Mouse (Mus musculus) retina, embryonic 14.5 days (tissue): ENCODE results near the gene Prmt8.
A peak's percentile ranks its signal among the peaks of the same experiment; 100 is the strongest.

Experiments used
- DNase-seq: peaks from one replicate; pipeline ENCODE4 v3.0.0-alpha.2; 2015; ENCODE audit warnings: low spot score

Gene Prmt8

GRCm38 (mm10) chr6:127739921-127740320 lies 29.4 kb downstream of the Prmt8 start:
- DNase-seq = no peak

GRCm38 (mm10) chr6:127735130-127735981 lies 33.9 kb downstream of the Prmt8 start:
- no peak for DNase-seq

GRCm38 (mm10) chr6:127723126-127723525 lies 46.1 kb downstream of the Prmt8 start:
- peak; percentile 54 for DNase-seq

- DNase-seq = no peak
Observed at GRCm38 (mm10) chr6:127719875-127720274, 49.4 kb downstream of the Prmt8 start.

GRCm38 (mm10) chr6:127717239-127718137 lies 51.8 kb downstream of the Prmt8 start:
- peak; percentile 26 for DNase-seq

- DNase-seq = no peak
Observed at GRCm38 (mm10) chr6:127715428-127715827, 53.8 kb downstream of the Prmt8 start.

- no peak for DNase-seq
Observed at GRCm38 (mm10) chr6:127714906-127715305, 54.4 kb downstream of the Prmt8 start.

GRCm38 (mm10) chr6:127708218-127708628 lies 61.0 kb downstream of the Prmt8 start:
- DNase-seq = no peak

GRCm38 (mm10) chr6:127701036-127701783 lies 68.1 kb downstream of the Prmt8 start:
- peak; percentile 82 for DNase-seq

- no peak for DNase-seq
Observed at GRCm38 (mm10) chr6:127693681-127694080, 75.6 kb downstream of the Prmt8 start.

GRCm38 (mm10) chr6:127692298-127692697 lies 77.0 kb downstream of the Prmt8 start:
- DNase-seq = no peak

- DNase-seq = no peak
Observed at GRCm38 (mm10) chr6:127687181-127687860, 82.0 kb downstream of the Prmt8 start.

GRCm38 (mm10) chr6:127684981-127685380 lies 84.3 kb downstream of the Prmt8 start:
- DNase-seq = peak; percentile 50

- no peak for DNase-seq
Observed at GRCm38 (mm10) chr6:127683561-127683960, 85.7 kb downstream of the Prmt8 start.

- no peak for DNase-seq
Observed at GRCm38 (mm10) chr6:127680784-127681183, 88.5 kb downstream of the Prmt8 start.

GRCm38 (mm10) chr6:127678998-127679397 lies 90.3 kb downstream of the Prmt8 start:
- no peak for DNase-seq

- DNase-seq = no peak
Observed at GRCm38 (mm10) chr6:127678320-127678719, 91.0 kb downstream of the Prmt8 start.

GRCm38 (mm10) chr6:127676866-127677265 lies 92.4 kb downstream of the Prmt8 start:
- peak; percentile 48 for DNase-seq

- no peak for DNase-seq
Observed at GRCm38 (mm10) chr6:127672071-127672470, 97.2 kb downstream of the Prmt8 start.

- no peak for DNase-seq
Observed at GRCm38 (mm10) chr6:127670031-127670430, 99.2 kb downstream of the Prmt8 start.

- DNase-seq = peak; percentile 38
Observed at GRCm38 (mm10) chr6:127669313-127669712, 100.0 kb downstream of the Prmt8 start.
